Mouse (Mus musculus) liver, adult 2 months (tissue): ENCODE measurements around the gene Tmem82. TPM values are rescaled to one million over a fixed set of nuclear protein-coding genes. Genes with fewer than 3 reads are reported as not detected.

Experiments
- DNase-seq: peaks from one replicate; pipeline ENCODE4 v3.0.0-alpha.2; 2011; ENCODE audit warnings: low read depth, low spot score; ENCODE audit errors: extremely low read depth
- H3K27ac ChIP-seq: fragments of 200-500 bp; replicated peaks from 2 replicates; pipeline ENCODE4 v1.5.1; 2012; ENCODE audit warnings: low read depth, mild to moderate bottlenecking, control low read depth, inconsistent platforms, low read length; ENCODE audit not compliant: insufficient read depth
- H3K27me3 ChIP-seq: fragments of 200-500 bp; 2 replicates; pipeline ENCODE4 v1.6.1; 2012; ENCODE audit warnings: mild to moderate bottlenecking, moderate library complexity, low read length, inconsistent platforms; ENCODE audit not compliant: control insufficient read depth, insufficient read depth
- H3K36me3 ChIP-seq: fragments of 200-500 bp; 2 replicates; pipeline ENCODE4 v1.6.1; 2012; ENCODE audit warnings: low read length, inconsistent platforms; ENCODE audit not compliant: control insufficient read depth, insufficient read depth
- H3K4me1 ChIP-seq: fragments of 200-500 bp; 2 replicates; pipeline ENCODE4 v1.6.1; 2011; ENCODE audit warnings: low read length; ENCODE audit not compliant: control insufficient read depth, insufficient read depth
- H3K4me3 ChIP-seq: fragments of 200-500 bp; 2 replicates; pipeline ENCODE4 v1.5.1; 2011; ENCODE audit warnings: low read depth, mild to moderate bottlenecking, control low read depth, low read length, moderate library complexity; ENCODE audit not compliant: insufficient read depth
- H3K79me2 ChIP-seq: fragments of 200-500 bp; 2 replicates; pipeline ENCODE4 v1.6.1; 2012; ENCODE audit warnings: inconsistent platforms, mild to moderate bottlenecking, low read length, moderate library complexity; ENCODE audit not compliant: control insufficient read depth, insufficient read depth
- H3K9ac ChIP-seq: fragments of 200-500 bp; 2 replicates; pipeline ENCODE4 v1.6.1; 2012; ENCODE audit warnings: low read depth, mild to moderate bottlenecking, control low read depth, inconsistent platforms, low read length
- CTCF ChIP-seq: fragments of 200-500 bp; IDR thresholded peaks from 2 replicates; pipeline ENCODE4 v1.5.1; 2011; ENCODE audit warnings: low read depth, low read length, control low read depth
- POLR2A ChIP-seq: fragments of 200-500 bp; IDR thresholded peaks from 2 replicates; pipeline ENCODE4 v1.6.1; 2011; ENCODE audit warnings: low read length, control low read depth; ENCODE audit not compliant: insufficient read depth; ENCODE audit errors: extremely low read depth
- WGBS: fragments of 180-500 bp; shearing (Covaris S2); methylation state at CpG from one replicate; pipeline ENCODE4 v1.1.7; 2018; 5-methylcytosine and 5-hydroxymethylcytosine counted together
- polyA plus RNA-seq: library from polyadenylated mRNA; depleted of rRNA; stranded (reverse); fragments of >200 nt; gene quantifications from 2 replicates; pipeline ENCODE4 v1.2.3, GENCODE M21; 2012
- total RNA-seq: library from RNA; depleted of rRNA; stranded (reverse); fragments of >200 nt; gene quantifications from 2 replicates; pipeline ENCODE4 v1.2.3, GENCODE M21; 2014

Tmem82 gene
- total and polyA plus RNA-seq, 2 experiments = 9.3 to 34.7 TPM

DNA sequence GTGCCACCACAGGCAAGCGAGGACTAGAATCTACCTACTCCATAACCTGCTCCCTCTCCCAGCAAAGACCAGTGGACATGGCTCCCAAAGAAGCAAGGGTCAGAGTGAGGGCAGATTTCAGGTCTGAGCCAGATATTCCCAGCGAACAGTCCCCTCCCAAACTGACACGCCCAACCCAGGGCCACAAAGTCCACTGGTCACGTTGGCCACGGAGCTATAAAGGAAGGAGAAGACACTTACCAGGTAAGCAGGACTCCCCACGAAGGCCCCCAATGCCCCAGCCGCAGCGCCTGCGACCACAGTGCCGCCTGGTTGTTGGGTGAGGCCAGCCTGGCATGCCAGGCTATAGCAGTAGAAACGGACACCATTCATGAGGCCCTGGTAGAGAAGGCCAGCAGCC, 4.6 kb upstream of the Tmem82 start:
- DNase-seq = peak; percentile 94
- H3K4me1 ChIP-seq = peaks cover 17% of the 10 kb centered on the region
- no peaks in the 10 kb centered on the region for H3K36me3 ChIP-seq
- no peaks in the 10 kb centered on the region for H3K27me3 ChIP-seq
- 48% methylated on average over 11 of the region's 11 CpGs for WGBS
- no peak for TF ChIP-seq CTCF
- peak; percentile 77 for TF ChIP-seq POLR2A
- peaks cover 8% of the 10 kb centered on the region; the same call in 1 of the 2 replicates for H3K79me2 ChIP-seq
- H3K9ac ChIP-seq = peak overlapping the region; percentile 80
- H3K4me3 ChIP-seq = peak overlapping the region; percentile 77
- peak overlapping the region; percentile 91 for H3K27ac ChIP-seq

- H3K9ac ChIP-seq = peak overlapping the region; percentile 60
- peak overlapping the region; percentile 77 for H3K4me3 ChIP-seq
- peak; percentile 70 for DNase-seq
- no peaks in the 10 kb centered on the region for H3K36me3 ChIP-seq
- WGBS = 23% methylated on average over 5 of the region's 5 CpGs
- peak overlapping the region; percentile 91 for H3K27ac ChIP-seq
- no peak for TF ChIP-seq POLR2A
- TF ChIP-seq CTCF = no peak
- no peaks in the 10 kb centered on the region for H3K27me3 ChIP-seq
- H3K79me2 ChIP-seq = peaks cover 8% of the 10 kb centered on the region; the same call in 1 of the 2 replicates
- peaks cover 17% of the 10 kb centered on the region for H3K4me1 ChIP-seq
These were observed 4.1 kb upstream of the Tmem82 start for GRCm38 (mm10) chr4:141622580-141622979.

DNA sequence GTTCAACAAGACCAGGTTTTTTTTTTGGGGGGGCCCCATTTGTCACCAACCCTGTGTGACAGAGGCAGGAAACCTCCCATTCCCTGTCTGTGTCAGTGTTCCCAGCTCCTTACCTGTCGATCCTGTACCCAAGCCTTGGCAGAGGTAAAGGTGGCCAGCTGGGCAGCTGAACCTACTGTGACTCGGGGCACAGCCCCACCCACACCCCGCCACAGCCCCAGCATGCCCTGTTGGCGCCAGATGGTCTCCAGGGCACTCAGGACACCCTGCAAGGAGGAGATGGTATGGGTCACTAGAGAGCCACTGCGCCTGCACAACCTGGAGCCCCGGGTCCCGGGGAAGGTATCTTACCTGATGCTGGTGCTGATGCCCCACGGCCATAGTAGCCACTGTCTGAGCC, 3.7 kb upstream of the Tmem82 start:
- no peaks in the 10 kb centered on the region for H3K27me3 ChIP-seq
- DNase-seq = no peak
- no peak overlapping the region for H3K4me3 ChIP-seq
- TF ChIP-seq CTCF (no peak), POLR2A (no peak)
- no peak overlapping the region; the same call in 1 of the 2 replicates for H3K9ac ChIP-seq
- WGBS = 65% methylated on average over 8 of the region's 8 CpGs
- no peak overlapping the region for H3K27ac ChIP-seq
- peaks cover 19% of the 10 kb centered on the region for H3K4me1 ChIP-seq
- peaks cover 8% of the 10 kb centered on the region; the same call in 1 of the 2 replicates for H3K79me2 ChIP-seq
- H3K36me3 ChIP-seq = no peaks in the 10 kb centered on the region

DNA sequence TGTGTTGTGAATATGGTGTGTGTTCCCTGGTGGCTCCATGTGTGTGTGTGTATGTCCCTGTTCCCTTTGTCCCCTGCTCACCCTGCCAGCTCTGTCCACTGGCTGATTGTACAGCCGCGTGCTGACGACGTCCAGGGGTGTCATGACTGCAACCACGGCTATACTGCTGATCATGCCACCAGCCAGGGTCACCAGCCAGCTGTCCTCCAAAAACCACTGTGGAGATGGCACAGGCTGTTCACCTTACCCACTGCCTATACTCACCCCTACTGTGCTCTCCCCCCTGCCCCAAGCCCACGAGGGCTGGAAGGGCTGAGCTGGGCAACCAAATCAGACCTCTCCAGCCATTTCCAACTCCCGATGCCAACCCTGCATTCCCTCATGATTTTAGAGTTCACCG, 2.9 kb upstream of the Tmem82 start:
- Histone ChIP-seq H3K4me1 (peaks cover 23% of the 10 kb centered on the region), H3K9ac (no peak overlapping the region), H3K4me3 (no peak overlapping the region), H3K27ac (no peak overlapping the region), H3K36me3 (no peaks in the 10 kb centered on the region), H3K79me2 (peaks cover 8% of the 10 kb centered on the region; the same call in 1 of the 2 replicates), H3K27me3 (no peaks in the 10 kb centered on the region)
- no peak for TF ChIP-seq POLR2A
- TF ChIP-seq CTCF = no peak
- DNase-seq = peak; percentile 68
- 78% methylated on average over 8 of the region's 8 CpGs for WGBS

- H3K79me2 ChIP-seq = peaks cover 6% of the 10 kb centered on the region; the same call in 1 of the 2 replicates
- peaks cover 19% of the 10 kb centered on the region for H3K4me1 ChIP-seq
- H3K9ac ChIP-seq = no peak overlapping the region
- TF ChIP-seq CTCF (no peak), POLR2A (no peak)
- 0 out of 2 replicates have a peak, but pooled peaks cover 2% of the 10 kb centered on the region for H3K36me3 ChIP-seq
- H3K27ac ChIP-seq = no peak overlapping the region
- H3K27me3 ChIP-seq = no peaks in the 10 kb centered on the region
- WGBS = 80% methylated on average over 9 of the region's 9 CpGs
- H3K4me3 ChIP-seq = no peak overlapping the region
- no peak for DNase-seq
These were observed 958 bp upstream of the Tmem82 start for GRCm38 (mm10) chr4:141619299-141619883.
